Mouse (Mus musculus): ENCODE results near the gene Neurod2. TPM values are rescaled to one million over a fixed set of nuclear protein-coding genes. Genes with fewer than 3 reads are reported as not detected.

Gene Neurod2
- polyA plus RNA-seq, 1 experiment, result not detected

GRCm38 (mm10) chr11:98345253-98345652 is 15.8 kb upstream of the Neurod2 start:
- H3K4me1 ChIP-seq (ENCODE audit: control insufficient read depth, insufficient read depth, insufficient read length, low read length), result no peaks in the 10 kb centered on the region
- no peak overlapping the region for H3K4me3 ChIP-seq (ENCODE audit: insufficient read depth, low read depth, low read length)
- H3K27ac ChIP-seq (replicated peaks; ENCODE audit: low read depth, low read length), result no peak overlapping the region

DNA sequence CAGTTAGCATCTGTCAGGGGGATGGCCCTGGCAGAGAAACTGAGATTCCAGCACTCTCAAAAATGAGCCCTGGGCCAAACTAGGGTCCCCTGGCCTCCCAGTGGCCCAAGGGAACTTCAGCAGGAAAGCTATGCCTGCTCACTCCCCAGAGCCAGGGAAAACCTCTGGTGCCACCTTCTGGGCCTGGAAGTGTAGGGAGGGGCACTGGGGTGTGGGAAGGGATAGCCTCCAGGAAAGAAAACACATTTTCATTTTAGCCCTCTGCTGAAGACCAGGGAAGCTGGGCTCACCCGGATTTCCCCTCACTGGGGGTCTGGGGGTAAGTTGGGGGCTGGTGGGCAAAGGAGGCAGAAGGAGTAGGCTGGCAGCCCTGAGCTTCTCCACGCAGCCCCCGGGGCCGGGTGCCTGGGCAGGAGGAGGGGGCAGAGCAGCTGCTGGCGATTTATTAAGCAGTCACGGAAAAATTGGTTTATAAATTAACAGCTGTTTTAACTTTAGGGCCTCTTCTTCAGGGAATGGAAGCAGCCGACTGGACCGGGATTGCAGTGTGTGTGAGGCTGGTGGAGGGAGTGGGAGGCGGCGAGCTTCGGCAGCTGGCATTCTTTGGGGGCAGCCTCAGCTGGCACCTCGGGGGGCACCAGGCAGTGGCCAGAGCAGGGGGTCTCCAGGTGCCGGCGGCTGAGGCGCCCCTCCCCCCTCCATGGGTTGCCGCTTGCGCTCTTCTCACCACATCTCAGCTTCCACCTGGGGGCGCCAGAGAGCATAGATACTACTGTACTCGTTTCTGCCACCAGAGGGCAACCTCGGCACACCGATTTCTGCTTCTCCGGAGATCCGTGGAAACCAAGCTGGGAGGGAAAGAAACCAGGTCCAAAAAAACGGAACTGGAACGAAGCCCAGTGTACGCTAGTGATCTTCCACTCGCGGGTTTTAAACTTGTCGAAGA is 12.8 kb upstream of the Neurod2 start:
- H3K27ac ChIP-seq (replicated peaks; ENCODE audit: low read depth, low read length), result no peak overlapping the region
- H3K4me1 ChIP-seq (ENCODE audit: control insufficient read depth, insufficient read depth, insufficient read length, low read length), result 0 out of 2 replicates have a peak, but pooled peaks cover 2% of the 10 kb centered on the region
- no peak overlapping the region for H3K4me3 ChIP-seq (ENCODE audit: insufficient read depth, low read depth, low read length)

DNA sequence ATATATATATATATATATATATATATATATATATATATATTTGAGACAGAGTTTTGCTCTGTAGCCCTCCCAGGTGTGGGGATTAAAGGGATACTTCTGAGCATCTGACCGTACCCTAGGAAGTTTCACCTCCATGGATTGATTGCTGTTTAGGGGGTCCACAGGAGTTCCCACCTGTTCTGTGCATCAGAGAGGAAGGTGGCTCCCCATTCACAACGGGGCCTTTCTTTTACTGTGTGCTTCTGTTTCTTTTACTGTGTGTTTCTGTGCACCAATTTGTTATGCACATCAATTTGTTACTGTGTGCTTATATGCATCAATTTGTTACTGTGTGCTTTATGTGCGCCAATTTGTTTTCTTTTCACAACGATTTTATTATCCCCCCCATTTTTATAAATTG is 11.7 kb upstream of the Neurod2 start:
- H3K27ac ChIP-seq (replicated peaks; ENCODE audit: low read depth, low read length), result no peak overlapping the region
- 0 out of 2 replicates have a peak, but pooled peaks cover 2% of the 10 kb centered on the region for H3K4me1 ChIP-seq (ENCODE audit: control insufficient read depth, insufficient read depth, insufficient read length, low read length)
- H3K4me3 ChIP-seq (ENCODE audit: insufficient read depth, low read depth, low read length), result no peak overlapping the region

- H3K4me3 ChIP-seq (ENCODE audit: insufficient read depth, low read depth, low read length), result no peak overlapping the region
- H3K4me1 ChIP-seq (ENCODE audit: control insufficient read depth, insufficient read depth, insufficient read length, low read length), result 0 out of 2 replicates have a peak, but pooled peaks cover 2% of the 10 kb centered on the region
- H3K27ac ChIP-seq (replicated peaks; ENCODE audit: low read depth, low read length), result no peak overlapping the region
Measured at GRCm38 (mm10) chr11:98340597-98340996, 11.1 kb upstream of the Neurod2 start.

DNA sequence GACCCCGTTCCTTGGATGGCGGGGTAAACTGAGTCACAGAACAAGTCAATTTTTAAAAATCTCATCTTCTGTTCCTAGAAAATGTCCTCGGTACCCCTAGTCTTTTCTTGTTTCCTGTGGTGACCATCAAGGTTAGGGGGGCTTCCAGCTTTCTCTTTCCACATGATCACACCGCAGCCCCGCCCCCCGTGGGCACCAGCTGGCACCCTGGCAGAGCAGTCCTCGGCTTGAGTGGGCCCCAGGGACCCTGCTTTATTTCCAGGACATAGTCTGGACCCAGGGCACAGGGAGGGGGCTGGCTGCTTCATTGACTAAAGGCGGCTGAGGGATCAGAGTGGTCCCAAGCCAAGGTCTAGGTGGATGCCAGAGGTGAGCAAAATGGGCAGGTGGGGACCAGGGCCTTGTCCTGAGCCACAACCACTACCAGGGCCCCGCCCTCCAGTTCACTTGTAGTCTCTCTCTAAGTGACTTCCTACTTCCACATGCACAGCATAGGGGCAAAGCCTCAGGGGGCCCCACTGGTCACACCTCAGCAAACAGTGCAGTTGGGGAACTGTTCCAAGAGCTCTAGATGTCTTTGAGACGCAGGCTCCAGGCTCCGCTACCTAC is 10.3 kb upstream of the Neurod2 start:
- peak overlapping the region; percentile 48 for H3K4me3 ChIP-seq (ENCODE audit: insufficient read depth, low read depth, low read length)

GRCm38 (mm10) chr11:98339071-98339501 is 9.6 kb upstream of the Neurod2 start:
- Histone ChIP-seq H3K4me1 (ENCODE audit: control insufficient read depth, insufficient read depth, insufficient read length, low read length) (0 out of 2 replicates have a peak, but pooled peaks cover 2% of the 10 kb centered on the region), H3K4me3 (ENCODE audit: insufficient read depth, low read depth, low read length) (peak overlapping the region; percentile 48)

More for the DNA sequence above, 10.3 kb upstream of the Neurod2 start:
- Histone ChIP-seq H3K4me1 (ENCODE audit: control insufficient read depth, insufficient read depth, insufficient read length, low read length) (0 out of 2 replicates have a peak, but pooled peaks cover 2% of the 10 kb centered on the region), H3K27ac (replicated peaks; ENCODE audit: low read depth, low read length) (no peak overlapping the region)

GRCm38 (mm10) chr11:98338507-98338961 is 9.1 kb upstream of the Neurod2 start:
- 0 out of 2 replicates have a peak, but pooled peaks cover 2% of the 10 kb centered on the region for H3K4me1 ChIP-seq (ENCODE audit: control insufficient read depth, insufficient read depth, insufficient read length, low read length)
- H3K4me3 ChIP-seq (ENCODE audit: insufficient read depth, low read depth, low read length), result peak overlapping the region; percentile 58
- no peak overlapping the region for H3K27ac ChIP-seq (replicated peaks; ENCODE audit: low read depth, low read length)

More at GRCm38 (mm10) chr11:98339071-98339501, 9.6 kb upstream of the Neurod2 start:
- no peak overlapping the region for H3K27ac ChIP-seq (replicated peaks; ENCODE audit: low read depth, low read length)

DNA sequence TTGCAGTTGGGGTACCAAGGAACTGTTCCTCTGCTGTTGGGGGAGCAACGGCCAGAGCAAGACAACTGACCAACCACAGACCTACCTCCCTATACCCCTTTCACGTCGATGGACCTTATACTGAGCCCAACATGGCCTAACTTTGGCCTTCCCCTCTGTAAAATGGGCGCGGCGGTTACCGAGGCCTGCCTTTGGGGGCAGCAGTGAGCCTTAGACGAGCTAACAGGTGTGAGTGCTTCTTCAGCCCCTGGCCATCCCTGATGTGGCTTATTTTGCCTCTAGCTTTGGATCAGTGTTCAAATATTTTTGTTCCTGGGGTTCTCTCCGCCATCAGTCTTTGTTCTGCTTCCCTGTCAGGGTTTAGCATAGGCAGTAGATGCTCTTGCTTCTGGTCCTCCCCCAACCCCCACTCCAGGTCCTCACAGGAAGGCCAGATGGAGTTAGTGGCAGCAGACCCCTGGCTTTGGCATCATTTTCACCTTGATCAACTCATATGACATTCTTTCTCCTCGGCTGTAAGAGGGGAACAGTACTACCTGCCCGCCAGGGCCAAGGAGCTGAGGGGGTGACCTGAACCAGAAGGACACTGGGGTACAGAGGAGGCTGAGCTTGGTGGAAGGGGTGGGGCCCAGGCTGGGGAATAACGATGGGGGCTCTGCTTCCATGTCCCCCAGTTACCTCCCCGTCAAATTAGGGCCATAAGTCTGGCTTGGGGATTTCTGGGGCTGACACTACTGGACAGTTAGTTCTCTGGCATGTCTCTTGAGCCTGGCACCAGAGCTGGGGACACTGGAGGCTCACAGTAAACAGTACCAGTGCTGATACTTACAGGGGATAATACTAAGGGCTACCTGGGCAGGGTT is 7.0 kb upstream of the Neurod2 start:
- H3K4me1 ChIP-seq (ENCODE audit: control insufficient read depth, insufficient read depth, insufficient read length, low read length), result 0 out of 2 replicates have a peak, but pooled peaks cover 2% of the 10 kb centered on the region
- H3K4me3 ChIP-seq (ENCODE audit: insufficient read depth, low read depth, low read length), result no peak overlapping the region
- H3K27ac ChIP-seq (replicated peaks; ENCODE audit: low read depth, low read length), result no peak overlapping the region

- 0 out of 2 replicates have a peak, but pooled peaks cover 2% of the 10 kb centered on the region for H3K4me1 ChIP-seq (ENCODE audit: control insufficient read depth, insufficient read depth, insufficient read length, low read length)
- H3K27ac ChIP-seq (replicated peaks; ENCODE audit: low read depth, low read length), result no peak overlapping the region
- no peak overlapping the region for H3K4me3 ChIP-seq (ENCODE audit: insufficient read depth, low read depth, low read length)
Measured at GRCm38 (mm10) chr11:98335250-98335649, 5.8 kb upstream of the Neurod2 start.

DNA sequence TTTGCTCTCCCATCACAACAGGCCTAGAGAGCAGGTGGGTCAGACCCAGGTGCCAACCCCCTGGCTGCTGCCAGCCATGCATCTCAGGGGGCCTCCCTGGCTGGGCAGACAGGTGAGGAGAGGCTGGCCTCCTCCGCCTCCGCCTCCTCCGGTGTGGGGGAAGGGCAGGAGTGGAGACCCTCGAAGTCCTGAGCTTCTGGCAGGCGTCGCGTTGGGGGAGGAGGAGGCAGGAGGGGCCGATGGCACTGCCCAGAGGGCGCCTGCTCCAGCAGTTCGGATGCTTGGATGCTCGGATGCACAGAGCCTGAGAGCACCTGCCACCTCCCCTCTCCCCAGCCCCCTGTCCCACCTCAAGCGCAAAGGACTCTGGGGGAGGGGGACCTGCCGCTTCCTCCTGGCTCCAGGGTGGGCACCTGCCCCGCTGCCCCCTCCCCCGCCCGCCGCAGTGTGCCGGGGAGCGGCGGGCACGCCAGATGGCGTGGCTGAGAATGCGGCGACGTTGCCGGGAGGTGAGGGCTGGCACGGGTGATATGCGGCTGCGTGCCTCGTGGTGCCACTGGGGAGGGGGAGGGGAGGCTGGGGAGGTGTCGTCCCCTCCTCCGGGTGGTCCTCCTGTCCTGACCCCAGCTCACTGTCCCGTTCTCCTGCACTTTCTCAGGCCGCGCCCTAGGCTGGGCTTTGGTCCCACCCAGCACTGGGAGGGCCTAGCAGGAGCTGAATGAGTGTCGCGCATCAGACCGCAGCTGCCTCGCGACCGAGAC is 4.7 kb upstream of the Neurod2 start:
- H3K4me1 ChIP-seq (ENCODE audit: control insufficient read depth, insufficient read depth, insufficient read length, low read length), result 0 out of 2 replicates have a peak, but pooled peaks cover 2% of the 10 kb centered on the region
- no peak overlapping the region for H3K27ac ChIP-seq (replicated peaks; ENCODE audit: low read depth, low read length)
- H3K4me3 ChIP-seq (ENCODE audit: insufficient read depth, low read depth, low read length), result no peak overlapping the region

DNA sequence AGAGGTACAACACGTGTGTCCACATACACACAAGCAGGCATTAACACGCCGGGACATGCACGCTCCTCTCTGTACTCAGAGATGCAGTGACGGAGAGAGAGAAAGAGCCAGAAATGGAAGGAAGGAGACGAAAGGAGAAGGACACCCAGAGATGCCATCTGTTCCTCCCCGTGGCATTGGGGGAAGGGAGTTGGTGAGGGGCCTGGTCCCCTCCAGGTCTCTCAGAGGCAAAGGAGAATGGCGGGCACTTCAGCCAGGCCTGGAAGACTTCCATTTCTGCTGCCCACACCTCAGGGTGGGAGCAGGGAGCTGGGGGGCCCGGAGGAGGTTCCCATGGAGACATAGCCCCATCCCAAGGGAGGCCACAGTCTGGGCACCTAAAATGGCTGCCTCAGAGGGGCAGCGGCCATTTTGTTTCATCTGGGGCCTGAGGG is 3.8 kb upstream of the Neurod2 start:
- 0 out of 2 replicates have a peak, but pooled peaks cover under 1% of the 10 kb centered on the region for H3K4me1 ChIP-seq (ENCODE audit: control insufficient read depth, insufficient read depth, insufficient read length, low read length)
- no peak overlapping the region for H3K4me3 ChIP-seq (ENCODE audit: insufficient read depth, low read depth, low read length)

DNA sequence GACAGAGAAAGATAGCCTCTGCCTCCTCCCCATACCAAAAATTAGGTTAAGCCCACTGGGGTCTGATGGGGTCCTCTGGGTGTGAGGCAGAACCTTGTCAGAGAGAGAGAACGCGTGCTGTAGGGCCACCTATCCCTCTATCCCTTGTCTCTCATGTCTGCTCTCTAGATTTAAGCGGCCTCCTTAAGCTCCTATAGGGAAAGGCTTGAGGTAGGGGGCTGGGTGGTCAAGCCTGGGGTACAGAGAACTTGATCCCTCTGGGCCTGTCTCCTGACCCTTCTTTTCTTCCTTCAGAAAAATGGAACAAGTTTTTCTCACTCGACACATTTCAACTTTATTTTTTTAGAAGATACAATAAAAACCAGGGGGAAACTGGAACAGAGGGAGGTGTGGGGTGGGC is 3.4 kb upstream of the Neurod2 start:
- no peak overlapping the region for H3K4me3 ChIP-seq (ENCODE audit: insufficient read depth, low read depth, low read length)

More for the DNA sequence above, 3.8 kb upstream of the Neurod2 start:
- H3K27ac ChIP-seq (replicated peaks; ENCODE audit: low read depth, low read length), result no peak overlapping the region

GRCm38 (mm10) chr11:98332186-98332585 is 2.7 kb upstream of the Neurod2 start:
- H3K4me1 ChIP-seq (ENCODE audit: control insufficient read depth, insufficient read depth, insufficient read length, low read length), result no peaks in the 10 kb centered on the region; the same call in 1 of the 2 replicates
- no peak overlapping the region for H3K27ac ChIP-seq (replicated peaks; ENCODE audit: low read depth, low read length)
- no peak overlapping the region for H3K4me3 ChIP-seq (ENCODE audit: insufficient read depth, low read depth, low read length)

More for the DNA sequence above, 3.4 kb upstream of the Neurod2 start:
- no peaks in the 10 kb centered on the region for H3K4me1 ChIP-seq (ENCODE audit: control insufficient read depth, insufficient read depth, insufficient read length, low read length)
- H3K27ac ChIP-seq (replicated peaks; ENCODE audit: low read depth, low read length), result no peak overlapping the region

- Histone ChIP-seq H3K4me1 (ENCODE audit: control insufficient read depth, insufficient read depth, insufficient read length, low read length) (no peaks in the 10 kb centered on the region; the same call in 1 of the 2 replicates), H3K4me3 (ENCODE audit: insufficient read depth, low read depth, low read length) (no peak overlapping the region), H3K27ac (replicated peaks; ENCODE audit: low read depth, low read length) (no peak overlapping the region)
Measured at GRCm38 (mm10) chr11:98331401-98331800, 2.0 kb upstream of the Neurod2 start.

Measured in brown adipose tissue, adult 24 weeks (tissue).